Mouse (Mus musculus) lung, postnatal 0 days (tissue): ENCODE measurements around the gene Prox1. TPM values are rescaled to one million over a fixed set of nuclear protein-coding genes. Genes with fewer than 3 reads are reported as not detected.

Source experiments
- ATAC-seq: fragments of 200-750 bp; cut with Nextera tagmentation; 2 replicates; pipeline ENCODE4 v1.8.0; 2017; ENCODE audit warnings: moderate library complexity
- DNase-seq: peaks from one replicate; pipeline ENCODE4 v3.0.0-alpha.2; 2016; ENCODE audit warnings: low spot score
- H3K27ac ChIP-seq: fragments of 300-500 bp; sonication (generic); 2 replicates; pipeline ENCODE4 v1.5.1; 2014; ENCODE audit warnings: antibody characterized with exemption, mild to moderate bottlenecking, low read length, mixed read lengths
- H3K27me3 ChIP-seq: fragments of 300-500 bp; sonication (generic); replicated peaks from 2 replicates; pipeline ENCODE4 v1.6.1; 2014; ENCODE audit warnings: low read length, mixed read lengths; ENCODE audit not compliant: insufficient read depth
- H3K36me3 ChIP-seq: fragments of 300-500 bp; sonication (generic); 2 replicates; pipeline ENCODE4 v1.6.1; 2014; ENCODE audit warnings: low read length, mixed read lengths; ENCODE audit not compliant: insufficient read depth
- H3K4me1 ChIP-seq: fragments of 300-500 bp; sonication (generic); 2 replicates; pipeline ENCODE4 v1.6.1; 2014; ENCODE audit warnings: antibody characterized with exemption, low read depth, low read length, mixed read lengths; ENCODE audit not compliant: insufficient read depth
- H3K4me2 ChIP-seq: fragments of 300-500 bp; sonication (generic); replicated peaks from 2 replicates; pipeline ENCODE4 v1.6.1; 2014; ENCODE audit warnings: low read depth, mild to moderate bottlenecking, low read length, moderate library complexity, mixed read lengths
- H3K4me3 ChIP-seq: fragments of 300-500 bp; sonication (generic); 2 replicates; pipeline ENCODE4 v1.5.1; 2014; ENCODE audit warnings: low read depth, low read length
- H3K9ac ChIP-seq: fragments of 300-500 bp; sonication (generic); replicated peaks from 2 replicates; pipeline ENCODE4 v1.6.1; 2014; ENCODE audit warnings: low read depth, mild to moderate bottlenecking
- H3K9me3 ChIP-seq: fragments of 300-500 bp; sonication (generic); 2 replicates; pipeline ENCODE4 v1.6.1; 2016; ENCODE audit warnings: low read length, mixed read lengths
- CTCF ChIP-seq: IDR thresholded peaks from 2 replicates; pipeline ENCODE4 v1.5.1; 2016; ENCODE audit warnings: antibody characterized with exemption, mild to moderate bottlenecking
- EP300 ChIP-seq: IDR thresholded peaks from 2 replicates; pipeline ENCODE4 v1.6.1; 2016; ENCODE audit warnings: antibody characterized with exemption, mild to moderate bottlenecking, control low read depth
- WGBS: fragments of 180-500 bp; shearing (Covaris S2); extraction: QIAGEN DNeasy Blood & Tissue Kit; methylation state at CpG from one replicate; pipeline ENCODE4 v1.1.7; 2014; 5-methylcytosine and 5-hydroxymethylcytosine counted together
- polyA plus RNA-seq: library from polyadenylated mRNA; unstranded; fragments of >200 nt; fragmentation: Nextera tagmentation; extraction: Ambion mirVana; gene quantifications from 2 replicates; pipeline ENCODE4 v1.2.1, GENCODE M21; 2015

Gene Prox1
- polyA plus RNA-seq, 1 experiment from 2014 or later: 1.1 TPM

- H3K4me3 ChIP-seq: no peak overlapping the region
- ATAC-seq: no peak
These were observed 58.8 kb downstream of the Prox1 start for GRCm38 (mm10) chr1:190111741-190112140.

GRCm38 (mm10) chr1:190107587-190107986, 62.9 kb downstream of the Prox1 start:
- H3K27ac ChIP-seq: no peak overlapping the region
- ATAC-seq (no peak), DNase-seq (no peak)
- no peak overlapping the region for H3K4me3 ChIP-seq
- no peak overlapping the region for H3K4me2 ChIP-seq
- no peaks in the 10 kb centered on the region for H3K27me3 ChIP-seq
- no peaks in the 10 kb centered on the region for H3K36me3 ChIP-seq
- no peak for TF ChIP-seq CTCF
- TF ChIP-seq EP300: no peak
- 97% methylated on average over 1 of the region's 1 CpGs for WGBS
- no peaks in the 10 kb centered on the region for H3K4me1 ChIP-seq
- H3K9me3 ChIP-seq: no peaks in the 10 kb centered on the region
- no peak overlapping the region for H3K9ac ChIP-seq

More at GRCm38 (mm10) chr1:190111741-190112140, 58.8 kb downstream of the Prox1 start:
- no peak overlapping the region for H3K4me2 ChIP-seq
- no peaks in the 10 kb centered on the region for H3K4me1 ChIP-seq
- WGBS: 73% methylated on average over 6 of the region's 6 CpGs
- TF ChIP-seq EP300 (no peak), CTCF (no peak)
- H3K27ac ChIP-seq: no peak overlapping the region
- no peak overlapping the region for H3K9ac ChIP-seq
- H3K36me3 ChIP-seq: no peaks in the 10 kb centered on the region
- H3K27me3 ChIP-seq: no peaks in the 10 kb centered on the region
- no peak for DNase-seq
- no peaks in the 10 kb centered on the region for H3K9me3 ChIP-seq

GRCm38 (mm10) chr1:190106674-190107420, 63.7 kb downstream of the Prox1 start:
- H3K27me3 ChIP-seq: no peaks in the 10 kb centered on the region
- no peaks in the 10 kb centered on the region for H3K9me3 ChIP-seq
- ATAC-seq: peak; percentile 59
- no peak overlapping the region for H3K9ac ChIP-seq
- H3K4me1 ChIP-seq: no peaks in the 10 kb centered on the region
- TF ChIP-seq CTCF (no peak), EP300 (no peak)
- no peaks in the 10 kb centered on the region for H3K36me3 ChIP-seq
- DNase-seq: peak; percentile 25
- H3K4me2 ChIP-seq: no peak overlapping the region; the same call in 1 of the 2 replicates
- no peak overlapping the region for H3K4me3 ChIP-seq
- H3K27ac ChIP-seq: no peak overlapping the region
- WGBS: 33% methylated on average over 16 of the region's 16 CpGs

GRCm38 (mm10) chr1:190106060-190106459, 64.5 kb downstream of the Prox1 start:
- Histone ChIP-seq H3K4me1 (no peaks in the 10 kb centered on the region), H3K36me3 (no peaks in the 10 kb centered on the region), H3K9ac (no peak overlapping the region), H3K27me3 (no peaks in the 10 kb centered on the region), H3K27ac (no peak overlapping the region), H3K4me3 (no peak overlapping the region), H3K9me3 (no peaks in the 10 kb centered on the region), H3K4me2 (no peak overlapping the region)
- TF ChIP-seq EP300: no peak
- no peak for TF ChIP-seq CTCF
- DNase-seq (no peak), ATAC-seq (no peak)
- 48% methylated on average over 5 of the region's 5 CpGs for WGBS

- Histone ChIP-seq H3K9ac (no peak overlapping the region), H3K36me3 (no peaks in the 10 kb centered on the region), H3K27ac (no peak overlapping the region), H3K4me3 (no peak overlapping the region), H3K4me2 (no peak overlapping the region), H3K9me3 (no peaks in the 10 kb centered on the region), H3K27me3 (no peaks in the 10 kb centered on the region), H3K4me1 (no peaks in the 10 kb centered on the region)
- WGBS: 75% methylated on average over 9 of the region's 9 CpGs
- TF ChIP-seq EP300: no peak
- no peak for TF ChIP-seq CTCF
- ATAC-seq (no peak), DNase-seq (no peak)
These were observed 77.2 kb downstream of the Prox1 start for GRCm38 (mm10) chr1:190093326-190093725.

- no peak for ATAC-seq
- no peak for TF ChIP-seq CTCF
- TF ChIP-seq EP300: no peak
- WGBS: 88% methylated on average over 7 of the region's 7 CpGs
- Histone ChIP-seq H3K36me3 (no peaks in the 10 kb centered on the region), H3K4me3 (no peak overlapping the region), H3K27ac (no peak overlapping the region), H3K27me3 (no peaks in the 10 kb centered on the region), H3K9me3 (no peaks in the 10 kb centered on the region), H3K4me1 (no peaks in the 10 kb centered on the region), H3K4me2 (no peak overlapping the region), H3K9ac (no peak overlapping the region)
- DNase-seq: no peak
These were observed 78.4 kb downstream of the Prox1 start for GRCm38 (mm10) chr1:190092076-190092475.
